Mouse (Mus musculus) layer of hippocampus, adult 9-11 months (tissue): Measurements from ENCODE around the gene Ddx19b.
"Not testable (repeated sequence)": the region's sequence is repeated elsewhere in the genome, so short reads cannot be mapped to it uniquely, and the experiment has no call there.

ENCODE experiments used
- DNase-seq: peaks from one replicate; pipeline ENCODE4 v3.0.0; 2022

Ddx19b gene

GRCm38 (mm10) chr8:111031572-111031971, at the start of gene Ddx19b:
Gene Ddx19b, minus strand, starts transcription at chr8:111031751.
- DNase-seq = no peak

- no peak for DNase-seq
These were observed 48.3 kb upstream of the Ddx19b start for GRCm38 (mm10) chr8:111079861-111080271.

GRCm38 (mm10) chr8:111079461-111079860, 47.9 kb upstream of the Ddx19b start:
- DNase-seq = no peak

- peak; percentile 86 for DNase-seq
These were observed 44.4 kb upstream of the Ddx19b start for GRCm38 (mm10) chr8:111075926-111076325.

- DNase-seq = not testable (repeated sequence)
These were observed 37.1 kb upstream of the Ddx19b start for GRCm38 (mm10) chr8:111068660-111069059.

- DNase-seq = no peak
These were observed 35.9 kb upstream of the Ddx19b start for GRCm38 (mm10) chr8:111067439-111067838.

GRCm38 (mm10) chr8:111066308-111066707, 34.8 kb upstream of the Ddx19b start:
- DNase-seq = no peak

GRCm38 (mm10) chr8:111062893-111063292, 31.3 kb upstream of the Ddx19b start:
- no peak for DNase-seq

- peak; percentile 83 for DNase-seq
These were observed 30.7 kb upstream of the Ddx19b start for GRCm38 (mm10) chr8:111062072-111062757.

GRCm38 (mm10) chr8:111061688-111062071, 30.1 kb upstream of the Ddx19b start:
- DNase-seq = no peak

- DNase-seq = no peak
These were observed 27.5 kb upstream of the Ddx19b start for GRCm38 (mm10) chr8:111058946-111059572.

GRCm38 (mm10) chr8:111056691-111057293, 25.2 kb upstream of the Ddx19b start:
- DNase-seq = peak; percentile 42

- DNase-seq = peak; percentile 92
These were observed 24.7 kb upstream of the Ddx19b start, which contains the start of gene Exosc6 for GRCm38 (mm10) chr8:111056158-111056663. Gene Exosc6, plus strand, starts transcription at chr8:111056339.

- no peak for DNase-seq
These were observed 24.1 kb upstream of the Ddx19b start for GRCm38 (mm10) chr8:111055661-111056060.

- DNase-seq = no peak
These were observed 23.6 kb upstream of the Ddx19b start for GRCm38 (mm10) chr8:111055031-111055634.

GRCm38 (mm10) chr8:111053827-111054518, 22.4 kb upstream of the Ddx19b start:
- DNase-seq = no peak

- no peak for DNase-seq
These were observed 17.6 kb upstream of the Ddx19b start for GRCm38 (mm10) chr8:111049106-111049505.

- DNase-seq = no peak
These were observed 17.1 kb upstream of the Ddx19b start for GRCm38 (mm10) chr8:111048694-111049093.

GRCm38 (mm10) chr8:111044003-111044734, 12.6 kb upstream of the Ddx19b start:
- DNase-seq = no peak

- no peak for DNase-seq
These were observed 11.0 kb upstream of the Ddx19b start for GRCm38 (mm10) chr8:111042546-111042945.

- no peak for DNase-seq
These were observed 5.0 kb upstream of the Ddx19b start for GRCm38 (mm10) chr8:111036591-111036990.

GRCm38 (mm10) chr8:111034276-111034675, 2.7 kb upstream of the Ddx19b start:
- no peak for DNase-seq
